Mouse (Mus musculus): Measurements from ENCODE around the gene Shroom3.
"Not testable (repeated sequence)": the region's sequence is repeated elsewhere in the genome, so short reads cannot be mapped to it uniquely, and the experiment has no call there.

Gene Shroom3

GRCm38 (mm10) chr5:92897766-92898745 is 214.8 kb downstream of the Shroom3 start:
- peak; percentile 82 to 93 for DNase-seq

GRCm38 (mm10) chr5:92900470-92900869 is 217.2 kb downstream of the Shroom3 start:
- DNase-seq, result no peak

GRCm38 (mm10) chr5:92901870-92902269 is 218.6 kb downstream of the Shroom3 start:
- DNase-seq, result peak; percentile 16 to 35

- DNase-seq, result no peak
Measured at GRCm38 (mm10) chr5:92905146-92905545, 221.9 kb downstream of the Shroom3 start.

- DNase-seq, result peak in 1 of 2 experiments; percentile 48
Measured at GRCm38 (mm10) chr5:92905594-92906008, 222.4 kb downstream of the Shroom3 start.

GRCm38 (mm10) chr5:92908227-92908626 is 225.0 kb downstream of the Shroom3 start:
- no peak for DNase-seq

GRCm38 (mm10) chr5:92910838-92911237 is 227.6 kb downstream of the Shroom3 start:
- DNase-seq, result no peak

GRCm38 (mm10) chr5:92915421-92915820 is 232.2 kb downstream of the Shroom3 start:
- no peak for DNase-seq

- no peak for DNase-seq
Measured at GRCm38 (mm10) chr5:92917755-92918154, 234.5 kb downstream of the Shroom3 start.

GRCm38 (mm10) chr5:92918170-92918569 is 234.9 kb downstream of the Shroom3 start:
- no peak for DNase-seq

GRCm38 (mm10) chr5:92918866-92919265 is 235.6 kb downstream of the Shroom3 start:
- no peak for DNase-seq

GRCm38 (mm10) chr5:92919390-92919789 is 236.2 kb downstream of the Shroom3 start:
- no peak for DNase-seq

- DNase-seq, result no peak
Measured at GRCm38 (mm10) chr5:92920984-92921383, 237.7 kb downstream of the Shroom3 start.

GRCm38 (mm10) chr5:92921728-92922127 is 238.5 kb downstream of the Shroom3 start:
- DNase-seq, result no peak

- not testable (repeated sequence) for DNase-seq
Measured at GRCm38 (mm10) chr5:92922981-92923380, 239.7 kb downstream of the Shroom3 start.

- DNase-seq, result peak; percentile 87 to 93
Measured at GRCm38 (mm10) chr5:92924851-92925477, 241.7 kb downstream of the Shroom3 start.

GRCm38 (mm10) chr5:92927667-92928066 is 244.4 kb downstream of the Shroom3 start:
- peak; percentile 15 to 53 for DNase-seq

- DNase-seq, result no peak
Measured at GRCm38 (mm10) chr5:92930557-92930956, 247.3 kb downstream of the Shroom3 start.

GRCm38 (mm10) chr5:92931298-92931697 is 248.1 kb downstream of the Shroom3 start:
- no peak for DNase-seq

- DNase-seq, result no peak
Measured at GRCm38 (mm10) chr5:92933010-92933409, 249.8 kb downstream of the Shroom3 start.

- no peak for DNase-seq
Measured at GRCm38 (mm10) chr5:92933599-92934217, 250.5 kb downstream of the Shroom3 start.

- no peak for DNase-seq
Measured at GRCm38 (mm10) chr5:92934269-92934939, 251.2 kb downstream of the Shroom3 start.

- no peak for DNase-seq
Measured at GRCm38 (mm10) chr5:92935883-92936282, 252.6 kb downstream of the Shroom3 start.
